Mouse (Mus musculus) heart, postnatal 36 days (tissue): ENCODE measurements around the gene Vcl. TPM values are rescaled to one million over a fixed set of nuclear protein-coding genes. Genes with fewer than 3 reads are reported as not detected.

Experiments
- DNase-seq, 2 experiments: peaks; one replicate each; pipeline ENCODE4 v3.0.0; 2021 to 2022
- intact Hi-C: fragments of 180-260 bp; cut with DNase I; formaldehyde crosslinking; loops from one replicate; pipeline ENCODE4 v1.15.1; 2025
- total RNA-seq, 2 experiments: library from RNA; stranded (reverse); gene quantifications; 2 replicates each; pipeline ENCODE4 v1.2.3; 2021

Gene Vcl
- total RNA-seq, 2 experiments from 2014 or later: 113 to 137 TPM

- intact Hi-C loops: no loop called here
- DNase-seq: peak; percentile 95 to 97
These were observed 123.0 kb downstream of the Vcl start, which contains the start of the genes Ap3m1 and Adk for GRCm38 (mm10) chr14:21052112-21052780. TSS of gene Ap3m1 (minus strand) at chr14:21052508. TSS of gene Adk (plus strand) at chr14:21052574.

- peak in 1 of 2 experiments; percentile 71 for DNase-seq
- intact Hi-C loops: loop anchor here (1.0 kb wide), 1 partner anchor 22 kb away; no protein-coding TSS in a partner anchor
These were observed 123.6 kb downstream of the Vcl start for GRCm38 (mm10) chr14:21052781-21053130.

GRCm38 (mm10) chr14:21053151-21053550 lies 124.0 kb downstream of the Vcl start:
- intact Hi-C loops: loop anchor here (1.0 kb wide), 1 partner anchor 21 kb away; no protein-coding TSS in a partner anchor
- DNase-seq: no peak

GRCm38 (mm10) chr14:21053586-21053985 lies 124.4 kb downstream of the Vcl start:
- no peak for DNase-seq
- intact Hi-C loops: loop anchor here (1.0 kb wide), 1 partner anchor 21 kb away; no protein-coding TSS in a partner anchor

- DNase-seq: no peak
- intact Hi-C loops: loop anchor here (2.0 kb wide), 1 partner anchor 14 kb away; no protein-coding TSS in a partner anchor
These were observed 129.8 kb downstream of the Vcl start for GRCm38 (mm10) chr14:21058972-21059371.

GRCm38 (mm10) chr14:21062766-21063513 lies 133.7 kb downstream of the Vcl start:
- intact Hi-C loops: no loop called here
- no peak for DNase-seq

- no peak for DNase-seq
- intact Hi-C loops: no loop called here
These were observed 135.1 kb downstream of the Vcl start for GRCm38 (mm10) chr14:21064321-21064720.

GRCm38 (mm10) chr14:21065490-21066162 lies 136.4 kb downstream of the Vcl start:
- intact Hi-C loops: no loop called here
- DNase-seq: no peak

GRCm38 (mm10) chr14:21069594-21069993 lies 140.4 kb downstream of the Vcl start:
- intact Hi-C loops: no loop called here
- no peak for DNase-seq

- intact Hi-C loops: loop anchor here (1.0 to 2.0 kb wide), 2 partner anchors 15 to 21 kb away; no protein-coding TSS in a partner anchor
- no peak for DNase-seq
These were observed 144.8 kb downstream of the Vcl start for GRCm38 (mm10) chr14:21073981-21074380.

- no peak for DNase-seq
- intact Hi-C loops: loop anchor here (1.0 kb wide), 1 partner anchor 21 kb away; no protein-coding TSS in a partner anchor
These were observed 145.5 kb downstream of the Vcl start for GRCm38 (mm10) chr14:21074398-21075320.

- intact Hi-C loops: no loop called here
- peak; percentile 95 to 96 for DNase-seq
These were observed 146.7 kb downstream of the Vcl start for GRCm38 (mm10) chr14:21075751-21076500.

- DNase-seq: no peak
- intact Hi-C loops: no loop called here
These were observed 147.4 kb downstream of the Vcl start for GRCm38 (mm10) chr14:21076501-21077194.

GRCm38 (mm10) chr14:21077939-21078338 lies 148.7 kb downstream of the Vcl start:
- DNase-seq: no peak
- intact Hi-C loops: no loop called here

- intact Hi-C loops: no loop called here
- DNase-seq: no peak
These were observed 149.3 kb downstream of the Vcl start for GRCm38 (mm10) chr14:21078511-21078910.

GRCm38 (mm10) chr14:21082823-21083222 lies 153.6 kb downstream of the Vcl start:
- intact Hi-C loops: no loop called here
- DNase-seq: no peak
